Mouse (Mus musculus) lung, postnatal 0 days (tissue): ENCODE results near the gene Ccdc38.

Source experiments
- CTCF ChIP-seq: IDR thresholded peaks from 2 replicates; pipeline ENCODE4 v1.5.1; 2016; ENCODE audit warnings: antibody characterized with exemption, mild to moderate bottlenecking
- EP300 ChIP-seq: IDR thresholded peaks from 2 replicates; pipeline ENCODE4 v1.6.1; 2016; ENCODE audit warnings: antibody characterized with exemption, mild to moderate bottlenecking, control low read depth

DNA sequence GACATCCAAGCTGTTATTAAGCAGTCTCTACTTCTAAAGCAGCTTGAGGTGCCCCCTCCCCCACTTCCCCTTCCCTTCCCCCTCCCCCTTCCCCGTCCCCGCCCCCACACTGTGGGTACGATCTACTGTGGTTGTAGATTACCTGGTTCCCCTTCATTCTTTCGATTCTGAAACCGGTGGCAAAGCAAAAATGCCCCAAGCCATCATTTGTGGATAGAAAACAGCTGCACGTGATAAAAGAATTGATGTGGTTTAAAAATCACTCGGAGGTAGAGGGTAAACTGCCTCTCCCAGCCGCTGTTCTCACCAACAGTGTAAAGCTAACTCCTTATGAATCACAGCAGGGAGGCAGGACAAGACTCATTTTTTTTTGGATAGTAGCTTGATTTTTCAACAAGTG, 74.4 kb downstream of the Ccdc38 start:
- TF ChIP-seq CTCF (no peak), EP300 (no peak)
